Mouse (Mus musculus) heart, postnatal 25 days (tissue): ENCODE data around the gene Edil3. TPM values are rescaled to one million over a fixed set of nuclear protein-coding genes. Genes with fewer than 3 reads are reported as not detected.
"Not testable (repeated sequence)": the region's sequence is repeated elsewhere in the genome, so short reads cannot be mapped to it uniquely, and the experiment has no call there.

ENCODE experiments used
- DNase-seq: peaks from one replicate; pipeline ENCODE4 v3.0.0; 2022; ENCODE audit warnings: low spot score
- intact Hi-C: fragments of 180-260 bp; cut with DNase I; formaldehyde crosslinking; loops from one replicate; pipeline ENCODE4 v1.15.1; 2025
- total RNA-seq, 2 experiments: library from RNA; stranded (reverse); gene quantifications; 2 replicates each; pipeline ENCODE4 v1.2.3; 2021

Edil3 gene
- total RNA-seq, 2 experiments from 2014 or later: 0.22 to 0.36 TPM

GRCm38 (mm10) chr13:88929626-88930025 lies 108.4 kb downstream of the Edil3 start:
- no peak for DNase-seq
- intact Hi-C loops: loop anchor here (2.0 kb wide), 1 partner anchor 27 kb away; no protein-coding TSS in a partner anchor

- intact Hi-C loops: no loop called here
- DNase-seq: no peak
These were observed 117.3 kb downstream of the Edil3 start for GRCm38 (mm10) chr13:88938564-88938963.

GRCm38 (mm10) chr13:88972355-88972754 lies 151.1 kb downstream of the Edil3 start:
- DNase-seq: no peak
- intact Hi-C loops: no loop called here

- intact Hi-C loops: no loop called here
These were observed 186.6 kb downstream of the Edil3 start for GRCm38 (mm10) chr13:89007696-89008427.

GRCm38 (mm10) chr13:89012500-89012899 lies 191.2 kb downstream of the Edil3 start:
- DNase-seq: no peak
- intact Hi-C loops: no loop called here

More at GRCm38 (mm10) chr13:89007696-89008427, 186.6 kb downstream of the Edil3 start:
- DNase-seq: no peak

GRCm38 (mm10) chr13:89029817-89030539 lies 208.7 kb downstream of the Edil3 start:
- no peak for DNase-seq
- intact Hi-C loops: no loop called here

- DNase-seq: no peak
- intact Hi-C loops: no loop called here
These were observed 214.4 kb downstream of the Edil3 start for GRCm38 (mm10) chr13:89035711-89036110.

- DNase-seq: no peak
- intact Hi-C loops: no loop called here
These were observed 220.2 kb downstream of the Edil3 start for GRCm38 (mm10) chr13:89041495-89041894.

GRCm38 (mm10) chr13:89070132-89070531 lies 248.9 kb downstream of the Edil3 start:
- DNase-seq, intact Hi-C loops: not testable (repeated sequence)

- DNase-seq: no peak
These were observed 254.9 kb downstream of the Edil3 start for GRCm38 (mm10) chr13:89076212-89076611.

GRCm38 (mm10) chr13:89105889-89106288 lies 284.6 kb downstream of the Edil3 start:
- intact Hi-C loops: no loop called here

More at GRCm38 (mm10) chr13:89076212-89076611, 254.9 kb downstream of the Edil3 start:
- intact Hi-C loops: no loop called here

GRCm38 (mm10) chr13:89117551-89117950 lies 296.3 kb downstream of the Edil3 start:
- intact Hi-C loops: no loop called here
- no peak for DNase-seq

More at GRCm38 (mm10) chr13:89105889-89106288, 284.6 kb downstream of the Edil3 start:
- no peak for DNase-seq

GRCm38 (mm10) chr13:89119809-89120208 lies 298.5 kb downstream of the Edil3 start:
- no peak for DNase-seq
- intact Hi-C loops: no loop called here

- DNase-seq: no peak
- intact Hi-C loops: no loop called here
These were observed 301.4 kb downstream of the Edil3 start for GRCm38 (mm10) chr13:89122511-89123253.

- intact Hi-C loops: no loop called here
- DNase-seq: no peak
These were observed 302.1 kb downstream of the Edil3 start for GRCm38 (mm10) chr13:89123396-89123795.

- intact Hi-C loops: no loop called here
- no peak for DNase-seq
These were observed 324.8 kb downstream of the Edil3 start for GRCm38 (mm10) chr13:89146056-89146547.

GRCm38 (mm10) chr13:89151878-89152277 lies 330.6 kb downstream of the Edil3 start:
- no peak for DNase-seq
- intact Hi-C loops: no loop called here

GRCm38 (mm10) chr13:89167960-89168359 lies 346.7 kb downstream of the Edil3 start:
- DNase-seq: no peak
- intact Hi-C loops: no loop called here

- DNase-seq: no peak
- intact Hi-C loops: no loop called here
These were observed 348.8 kb downstream of the Edil3 start for GRCm38 (mm10) chr13:89170040-89170439.

GRCm38 (mm10) chr13:89175154-89175553 lies 353.9 kb downstream of the Edil3 start:
- intact Hi-C loops: no loop called here
- no peak for DNase-seq
